Mouse (Mus musculus) ZHBTc4 (cell line): ENCODE data around the gene Olfr1136.

Experiments used
- DNase-seq: peaks from one replicate; pipeline ENCODE4 v3.0.0-alpha.2; 2011; ENCODE audit warnings: low read depth, low spot score

Gene Olfr1136

DNA sequence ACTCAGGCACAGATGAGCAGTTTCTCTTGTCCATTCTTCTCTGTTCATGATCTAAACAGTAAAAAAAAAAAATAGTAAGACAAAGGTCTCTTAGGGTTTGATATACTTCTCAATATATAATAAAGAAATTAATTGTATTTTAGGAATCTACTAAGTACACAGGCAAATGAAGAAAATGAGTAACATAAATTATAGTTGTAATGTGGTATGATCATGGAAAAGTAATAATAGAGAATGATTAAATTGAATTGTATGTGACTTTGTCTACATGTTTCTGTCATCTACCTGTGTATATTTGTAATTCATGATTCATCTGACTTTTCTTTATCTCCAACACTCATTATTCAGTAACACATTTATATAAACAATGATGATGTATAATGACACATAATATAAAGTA lies at the start of gene Olfr1136:
Gene Olfr1136 (minus strand): TSS at position 101 of the 400 bp plus-strand sequence.
- no peak for DNase-seq

DNA sequence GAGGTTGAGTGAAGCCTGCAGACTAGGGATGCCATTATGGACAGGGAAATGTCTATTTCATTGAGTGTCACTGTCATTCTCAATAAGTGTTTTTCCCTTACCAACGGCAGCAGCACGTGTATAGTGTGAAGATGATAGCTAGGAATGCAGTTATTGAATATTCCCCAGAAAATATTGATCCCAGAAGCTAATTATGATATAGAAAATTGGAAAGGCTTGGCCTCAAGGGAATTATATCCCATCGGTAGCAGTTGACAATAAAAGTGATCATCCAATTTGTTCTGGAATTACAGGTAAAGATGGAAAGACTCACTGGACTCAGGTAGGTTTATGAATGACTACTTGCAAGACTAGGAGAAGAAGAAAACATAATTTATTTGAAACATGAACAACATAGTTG lies 49.7 kb upstream of the Olfr1136 start, which contains the start of gene Olfr1140:
Gene Olfr1140 (plus strand): TSS at position 301 of the 400 bp plus-strand sequence.
- DNase-seq = no peak

DNA sequence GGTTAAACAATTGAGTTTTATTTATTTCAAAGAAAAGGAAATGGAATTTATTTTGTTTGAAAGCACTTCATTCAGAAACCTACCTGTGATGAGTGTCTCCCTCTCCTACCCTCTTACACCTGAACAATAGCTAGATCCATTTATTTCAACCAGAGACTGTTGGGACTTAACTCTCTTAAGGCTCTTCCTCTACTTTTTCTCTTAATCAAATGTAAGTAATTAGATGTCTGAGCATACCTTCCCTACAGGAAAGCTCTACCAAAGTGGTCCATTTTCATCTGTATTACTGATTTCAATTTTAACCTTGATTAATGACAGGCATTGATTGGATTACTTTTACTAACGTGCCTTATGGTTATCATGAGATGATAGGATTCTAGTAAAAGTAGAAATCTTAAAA lies 46.1 kb upstream of the Olfr1136 start, which contains the start of gene Olfr1138:
Gene Olfr1138 (minus strand): TSS at position 101 of the 400 bp plus-strand sequence.
- DNase-seq = no peak

DNA sequence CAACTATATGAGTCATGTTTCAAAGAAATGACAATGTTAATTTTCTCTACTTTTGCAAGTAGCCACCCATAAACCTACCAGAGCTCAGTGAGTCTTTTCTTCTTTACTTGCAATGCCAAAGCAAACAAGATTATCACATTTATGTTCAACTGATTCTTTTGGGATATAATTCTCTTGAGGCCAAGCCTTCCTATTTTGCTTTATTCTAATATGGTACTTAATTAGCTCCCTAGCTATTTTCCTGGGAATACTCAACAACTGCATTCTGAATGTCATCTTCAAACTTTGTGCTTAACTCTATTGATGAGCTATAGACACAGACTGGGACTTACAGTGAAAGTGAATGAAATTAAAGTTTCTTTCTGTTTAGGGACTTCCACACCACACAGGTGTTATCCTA lies 19.3 kb upstream of the Olfr1136 start, which contains the start of gene Olfr1137:
Gene Olfr1137 (minus strand): TSS at position 101 of the 400 bp plus-strand sequence.
- DNase-seq = no peak

DNA sequence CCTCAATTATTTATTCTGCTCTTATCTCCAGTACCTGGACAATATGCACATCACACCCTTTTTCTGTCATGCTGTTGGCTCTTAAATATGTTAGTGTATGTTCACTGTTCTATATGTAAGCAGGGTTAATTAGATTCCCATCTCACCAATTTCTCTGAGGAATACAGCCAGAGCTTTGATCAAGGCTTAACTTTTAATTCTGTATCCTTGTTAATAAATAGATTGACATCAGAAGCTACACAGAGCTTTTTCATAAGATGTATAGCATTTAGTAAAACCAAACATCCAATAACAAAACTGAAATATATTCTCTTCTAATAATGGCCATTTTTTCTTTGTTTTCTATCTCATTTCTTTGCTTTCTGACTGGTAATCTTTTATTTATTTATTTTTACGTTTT lies 20.2 kb downstream of the Olfr1136 start, which contains the start of gene Olfr1135:
Gene Olfr1135 (minus strand): TSS at position 101 of the 400 bp plus-strand sequence.
- no peak for DNase-seq

DNA sequence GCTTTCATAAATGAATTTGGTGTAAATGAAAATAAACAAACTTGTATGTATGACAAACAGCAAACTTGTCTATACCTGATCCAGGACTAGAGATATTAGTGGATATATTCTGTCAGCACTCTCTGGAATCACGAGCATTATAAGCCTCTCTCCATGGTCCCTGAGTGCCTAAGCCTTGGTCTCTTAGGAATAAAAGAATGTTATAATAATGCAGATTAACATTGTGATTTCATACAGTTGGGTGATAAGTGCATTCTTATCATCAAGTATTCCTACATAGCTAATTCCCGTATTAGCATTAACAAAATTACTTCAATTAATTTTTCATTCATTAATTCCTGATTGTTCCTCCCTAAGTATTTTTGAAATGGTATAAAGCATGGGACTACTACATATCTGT lies 35.4 kb downstream of the Olfr1136 start, which contains the start of gene Olfr1134:
Gene Olfr1134 (minus strand): TSS at position 101 of the 400 bp plus-strand sequence.
- no peak for DNase-seq

DNA sequence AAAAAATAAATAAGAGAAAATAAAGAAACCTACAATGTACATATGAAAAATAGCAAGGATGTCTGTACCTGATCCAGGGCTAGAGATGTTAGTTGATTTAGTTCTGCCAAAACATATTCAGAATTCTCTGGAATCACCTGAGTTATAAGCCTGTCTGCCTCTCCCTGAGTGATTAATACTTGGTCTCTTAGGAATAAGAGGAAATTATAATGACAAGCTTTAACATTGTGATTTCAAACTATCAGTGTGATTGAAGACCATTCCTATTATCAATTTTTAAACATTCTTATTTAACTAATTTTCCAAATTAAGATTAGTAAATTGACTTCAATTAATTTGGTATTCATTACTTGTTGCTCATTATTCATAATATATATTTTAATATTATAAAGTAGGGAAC lies 46.5 kb downstream of the Olfr1136 start, which contains the start of gene Olfr1133:
Gene Olfr1133 (minus strand): TSS at position 101 of the 400 bp plus-strand sequence.
- DNase-seq = no peak
